Mouse (Mus musculus) neural tube, embryonic 12.5 days (tissue): ENCODE measurements around the gene Catsper3. TPM values are rescaled to one million over a fixed set of nuclear protein-coding genes. Genes with fewer than 3 reads are reported as not detected.

ENCODE experiments used
- ATAC-seq: fragments of 200-750 bp; cut with Nextera tagmentation; 2 replicates; pipeline ENCODE4 v1.8.0; 2017; ENCODE audit warnings: low read depth, mild to moderate bottlenecking, moderate TSS enrichment, moderate library complexity; ENCODE audit not compliant: low FRiP score
- H3K27ac ChIP-seq: fragments of 300-500 bp; sonication (generic); 2 replicates; pipeline ENCODE4 v1.5.1; 2016
- H3K27me3 ChIP-seq: fragments of 300-500 bp; sonication (generic); replicated peaks from 2 replicates; pipeline ENCODE4 v1.6.1; 2016; ENCODE audit warnings: mild to moderate bottlenecking
- H3K36me3 ChIP-seq: fragments of 300-500 bp; sonication (generic); 2 replicates; pipeline ENCODE4 v1.6.1; 2016; ENCODE audit warnings: mild to moderate bottlenecking
- H3K4me1 ChIP-seq: fragments of 300-500 bp; sonication (generic); 2 replicates; pipeline ENCODE4 v1.6.1; 2016
- H3K4me2 ChIP-seq: fragments of 300-500 bp; sonication (generic); replicated peaks from 2 replicates; pipeline ENCODE4 v1.6.1; 2016; ENCODE audit warnings: mild to moderate bottlenecking
- H3K4me3 ChIP-seq: fragments of 300-500 bp; sonication (generic); 2 replicates; pipeline ENCODE4 v1.5.1; 2016
- H3K9ac ChIP-seq: fragments of 300-500 bp; sonication (generic); 2 replicates; pipeline ENCODE4 v1.6.1; 2016; ENCODE audit warnings: mild to moderate bottlenecking
- H3K9me3 ChIP-seq: fragments of 300-500 bp; sonication (generic); 2 replicates; pipeline ENCODE4 v1.6.1; 2016; ENCODE audit warnings: mild to moderate bottlenecking
- WGBS: fragments of 180-500 bp; shearing (Covaris S2); methylation state at CpG from one replicate; pipeline ENCODE4 v1.1.7; 2016; 5-methylcytosine and 5-hydroxymethylcytosine counted together
- polyA plus RNA-seq: library from polyadenylated mRNA; unstranded; fragments of >200 nt; fragmentation: Nextera tagmentation; extraction: Ambion mirVana; gene quantifications from 2 replicates; pipeline ENCODE4 v1.2.1, GENCODE M21; 2016

The Catsper3 gene
- polyA plus RNA-seq, 1 experiment from 2014 or later, result not detected

- WGBS, result under 1% methylated on average over 50 of the region's 50 CpGs
- ATAC-seq, result no peak
- Histone ChIP-seq H3K4me3 (no peak overlapping the region), H3K27ac (no peak overlapping the region), H3K4me1 (peaks cover 19% of the 10 kb centered on the region), H3K9ac (no peak overlapping the region), H3K4me2 (0 out of 2 replicates have a peak overlapping the region, but pooled peaks have one; percentile 16), H3K27me3 (peaks cover 92% of the 10 kb centered on the region), H3K9me3 (no peaks in the 10 kb centered on the region), H3K36me3 (no peaks in the 10 kb centered on the region)
Measured at GRCm38 (mm10) chr13:55828141-55829017, 44.0 kb downstream of the Catsper3 start.

DNA sequence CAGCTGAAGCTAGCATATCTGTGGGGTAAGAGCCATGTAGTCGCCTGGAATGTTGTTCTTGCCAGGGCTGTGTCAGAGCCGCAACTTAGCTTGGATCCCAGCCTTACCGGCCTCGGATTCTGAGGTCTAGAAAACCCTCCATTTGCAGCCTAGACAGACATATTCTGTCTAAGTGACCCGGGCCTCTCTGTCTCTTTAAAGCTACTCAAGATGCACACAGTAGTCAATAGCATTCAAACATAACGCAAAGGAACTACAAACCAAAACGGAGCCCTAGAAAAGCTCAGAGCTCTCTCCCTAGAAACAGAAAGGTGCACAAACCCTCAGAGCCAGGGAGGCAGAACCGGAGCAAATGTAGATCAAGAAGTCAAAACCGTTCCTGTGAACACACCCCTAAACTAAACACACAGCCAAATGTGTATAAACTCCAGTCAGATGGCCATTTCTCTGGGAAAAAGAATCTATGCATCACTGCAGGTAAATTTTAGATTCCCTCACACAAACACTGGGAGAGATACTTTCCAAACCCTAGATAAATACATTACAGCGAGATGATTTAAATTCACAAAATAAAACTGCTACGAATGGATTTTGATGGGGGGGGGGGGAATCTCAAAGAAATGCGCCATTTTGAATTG is 44.8 kb downstream of the Catsper3 start:
- H3K9ac ChIP-seq, result no peak overlapping the region
- no peak for ATAC-seq
- no peaks in the 10 kb centered on the region for H3K9me3 ChIP-seq
- H3K4me3 ChIP-seq, result no peak overlapping the region
- H3K4me2 ChIP-seq, result no peak overlapping the region
- peaks cover 19% of the 10 kb centered on the region for H3K4me1 ChIP-seq
- no peaks in the 10 kb centered on the region for H3K36me3 ChIP-seq
- H3K27me3 ChIP-seq, result peaks cover 92% of the 10 kb centered on the region
- H3K27ac ChIP-seq, result no peak overlapping the region
- 1% methylated on average over 12 of the region's 12 CpGs for WGBS

- Histone ChIP-seq H3K4me2 (peak overlapping the region; percentile 44), H3K27ac (no peak overlapping the region), H3K9ac (no peak overlapping the region), H3K36me3 (no peaks in the 10 kb centered on the region), H3K27me3 (peaks cover 92% of the 10 kb centered on the region), H3K4me3 (peak overlapping the region; percentile 26; the same call in 1 of the 2 replicates), H3K9me3 (no peaks in the 10 kb centered on the region), H3K4me1 (peaks cover 16% of the 10 kb centered on the region)
- no peak for ATAC-seq
- WGBS, result under 1% methylated on average over 48 of the region's 48 CpGs
Measured at GRCm38 (mm10) chr13:55830081-55830832, 45.9 kb downstream of the Catsper3 start.

DNA sequence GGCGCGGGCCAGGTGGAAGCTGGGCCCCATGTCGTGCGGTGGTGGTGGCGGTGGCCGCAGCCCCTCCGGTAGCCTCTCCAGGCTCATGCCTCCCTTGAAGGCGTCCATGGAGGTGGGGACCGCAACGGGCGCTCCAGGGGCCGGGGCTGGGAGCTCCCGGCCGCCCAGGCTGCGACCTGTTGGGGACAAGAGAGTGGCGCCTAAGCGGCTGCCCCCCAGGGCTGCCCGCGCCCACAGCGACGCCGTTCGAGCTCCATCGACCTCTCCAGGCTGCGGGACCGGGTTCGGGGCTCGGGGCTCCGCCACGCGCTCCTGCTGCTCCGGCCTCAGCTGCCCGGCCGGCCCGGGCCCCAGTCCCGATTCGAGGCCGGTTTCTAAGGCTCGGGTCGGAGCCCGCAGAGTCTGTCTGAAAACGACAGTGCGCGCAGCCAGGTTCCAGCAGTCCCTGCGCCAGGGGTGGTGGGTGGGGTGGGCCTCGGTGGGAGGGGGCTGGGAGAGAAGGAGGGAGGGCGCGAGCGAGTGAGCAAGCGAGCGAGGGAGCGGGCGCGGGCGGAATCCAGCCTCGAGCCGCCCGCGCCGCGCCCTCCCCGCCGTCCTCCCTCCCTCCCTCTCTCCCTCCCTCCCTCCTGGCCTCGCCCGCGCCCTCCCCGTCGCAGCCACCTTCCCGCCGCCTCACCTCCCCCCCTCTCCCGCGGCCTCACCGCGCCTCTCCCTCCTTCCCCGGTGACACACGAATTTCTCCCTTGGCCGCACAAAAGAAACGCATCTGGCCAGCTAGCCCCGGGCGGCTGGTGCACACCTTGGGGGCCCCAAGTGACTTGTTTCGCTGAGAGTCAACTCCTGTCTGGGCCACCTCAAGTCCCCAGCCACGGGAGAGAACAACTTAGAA is 46.7 kb downstream of the Catsper3 start:
- H3K9me3 ChIP-seq, result no peaks in the 10 kb centered on the region
- H3K27me3 ChIP-seq, result peaks cover 92% of the 10 kb centered on the region
- ATAC-seq, result no peak
- H3K27ac ChIP-seq, result no peak overlapping the region
- peak overlapping the region; percentile 26 for H3K4me3 ChIP-seq
- H3K36me3 ChIP-seq, result no peaks in the 10 kb centered on the region
- H3K4me1 ChIP-seq, result peaks cover 19% of the 10 kb centered on the region
- 2% methylated on average over 51 of the region's 82 CpGs for WGBS
- H3K9ac ChIP-seq, result 0 out of 2 replicates have a peak overlapping the region, but pooled peaks have one; percentile 8
- peak overlapping the region; percentile 44 for H3K4me2 ChIP-seq

GRCm38 (mm10) chr13:55831722-55832160 is 47.4 kb downstream of the Catsper3 start:
- Histone ChIP-seq H3K36me3 (no peaks in the 10 kb centered on the region), H3K4me1 (peaks cover 21% of the 10 kb centered on the region), H3K9me3 (no peaks in the 10 kb centered on the region), H3K27me3 (peaks cover 94% of the 10 kb centered on the region), H3K27ac (no peak overlapping the region), H3K9ac (no peak overlapping the region), H3K4me3 (no peak overlapping the region), H3K4me2 (peak overlapping the region; percentile 44; the same call in 1 of the 2 replicates)
- ATAC-seq, result no peak
- WGBS, result under 1% methylated on average over 25 of the region's 25 CpGs

DNA sequence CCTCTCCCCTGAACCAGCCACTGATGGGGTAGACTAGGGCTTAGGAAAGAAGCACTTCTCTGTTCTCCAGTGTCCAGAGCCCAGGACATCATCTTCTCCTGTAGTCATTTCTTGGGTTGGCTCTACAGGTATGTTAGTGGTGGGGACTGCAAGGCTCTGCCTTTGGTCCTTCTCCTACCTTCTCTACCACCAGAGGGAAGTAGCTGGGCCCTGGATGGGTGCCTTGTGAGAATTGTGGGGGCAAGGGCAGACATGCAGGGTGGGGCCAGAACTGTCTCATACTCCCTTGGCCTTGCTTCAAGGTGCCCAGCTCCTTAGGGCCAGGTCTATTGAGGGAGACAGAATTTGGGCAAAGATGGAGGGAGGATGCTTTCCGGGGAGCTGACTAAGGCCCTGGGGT is 48.2 kb downstream of the Catsper3 start:
- Histone ChIP-seq H3K4me1 (peaks cover 21% of the 10 kb centered on the region), H3K4me3 (no peak overlapping the region), H3K27me3 (peaks cover 99% of the 10 kb centered on the region), H3K36me3 (no peaks in the 10 kb centered on the region), H3K9me3 (no peaks in the 10 kb centered on the region), H3K4me2 (no peak overlapping the region), H3K9ac (no peak overlapping the region), H3K27ac (no peak overlapping the region)
- ATAC-seq, result no peak
- 21% methylated on average over 1 of the region's 1 CpGs for WGBS

DNA sequence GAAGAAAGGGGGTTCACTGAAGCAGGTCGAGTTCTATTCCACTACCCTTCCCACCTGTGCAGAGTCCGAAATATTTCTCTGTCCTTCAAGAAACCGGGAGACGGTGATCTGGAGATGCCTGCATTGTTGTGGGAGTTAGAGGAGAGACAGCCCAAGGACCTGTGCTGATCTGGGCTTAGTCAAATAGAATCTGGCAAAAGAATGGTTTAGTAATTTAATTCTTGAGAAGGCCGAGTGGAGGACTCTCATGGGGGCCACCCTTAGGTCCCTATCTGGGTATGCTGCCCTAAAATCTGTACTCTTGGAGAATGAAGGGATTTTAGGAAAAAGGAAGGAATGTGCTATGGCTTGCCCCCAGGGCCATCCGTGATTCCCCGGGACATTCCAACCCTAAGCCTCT is 49.6 kb downstream of the Catsper3 start:
- peaks cover 21% of the 10 kb centered on the region for H3K4me1 ChIP-seq
- H3K4me3 ChIP-seq, result no peak overlapping the region
- no peak overlapping the region for H3K27ac ChIP-seq
- ATAC-seq, result no peak
- H3K9me3 ChIP-seq, result no peaks in the 10 kb centered on the region
- H3K27me3 ChIP-seq, result peaks cover 99% of the 10 kb centered on the region
- H3K36me3 ChIP-seq, result no peaks in the 10 kb centered on the region
- H3K4me2 ChIP-seq, result no peak overlapping the region
- H3K9ac ChIP-seq, result no peak overlapping the region
- WGBS, result 4% methylated on average over 7 of the region's 7 CpGs

GRCm38 (mm10) chr13:55834667-55835066 is 50.3 kb downstream of the Catsper3 start:
- Histone ChIP-seq H3K9ac (no peak overlapping the region), H3K27me3 (peaks cover 100% of the 10 kb centered on the region), H3K4me3 (no peak overlapping the region), H3K4me1 (peaks cover 21% of the 10 kb centered on the region), H3K9me3 (no peaks in the 10 kb centered on the region), H3K36me3 (no peaks in the 10 kb centered on the region), H3K27ac (no peak overlapping the region), H3K4me2 (no peak overlapping the region)
- ATAC-seq, result no peak
- 2% methylated on average over 5 of the region's 5 CpGs for WGBS

DNA sequence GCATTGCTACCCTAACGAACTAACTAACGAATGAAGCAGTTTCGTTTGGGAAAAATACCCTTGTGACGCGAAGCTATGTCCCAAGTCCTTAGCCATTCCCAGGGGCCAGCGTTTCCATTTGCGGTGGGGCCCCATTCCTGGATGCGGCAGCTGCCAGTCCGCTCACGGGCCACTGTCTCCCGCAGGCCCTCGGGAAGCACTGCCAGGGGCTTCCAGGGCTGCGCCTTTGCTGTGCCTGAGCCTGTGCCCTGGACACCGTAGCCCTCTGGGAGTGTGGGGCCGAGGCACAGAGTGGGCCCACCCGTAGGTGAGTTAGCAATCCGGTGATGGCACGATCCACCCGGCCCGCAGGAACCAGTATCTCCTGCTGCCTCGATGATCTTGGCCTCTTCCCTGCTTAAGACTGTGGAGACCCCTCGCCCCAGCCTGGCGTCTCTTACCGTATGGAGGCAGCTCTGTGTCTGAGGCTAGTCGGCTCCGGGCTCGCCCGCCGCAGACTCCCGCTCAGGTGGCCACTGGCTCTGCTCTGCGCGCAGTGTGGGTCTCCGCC is 51.3 kb downstream of the Catsper3 start:
- Histone ChIP-seq H3K4me1 (peaks cover 22% of the 10 kb centered on the region), H3K27me3 (peaks cover 100% of the 10 kb centered on the region), H3K4me2 (peak overlapping the region; percentile 25; the same call in 1 of the 2 replicates), H3K27ac (no peak overlapping the region), H3K4me3 (no peak overlapping the region), H3K9me3 (no peaks in the 10 kb centered on the region), H3K36me3 (no peaks in the 10 kb centered on the region), H3K9ac (no peak overlapping the region)
- ATAC-seq, result peak; percentile 23; the same call in 1 of the 2 replicates
- WGBS, result under 1% methylated on average over 33 of the region's 33 CpGs

- Histone ChIP-seq H3K9ac (no peak within 1 kb of the TSS), H3K27me3 (peaks cover 100% of the 10 kb centered on the region), H3K9me3 (no peaks in the 10 kb centered on the region), H3K4me2 (peak within 1 kb of the TSS; percentile 25; the same call in 1 of the 2 replicates), H3K4me3 (no peak within 1 kb of the TSS), H3K27ac (no peak within 1 kb of the TSS), H3K4me1 (peaks cover 20% of the 10 kb centered on the region), H3K36me3 (no peaks in the 10 kb centered on the region)
- no peak; the same call in 1 of the 2 replicates for ATAC-seq
- under 1% methylated on average over 36 of the region's 36 CpGs for WGBS
Measured at GRCm38 (mm10) chr13:55836142-55836625, 51.8 kb downstream of the Catsper3 start, which contains the start of gene Pitx1. Pitx1 (minus strand) TSS chr13:55836192.
